Mouse (Mus musculus) liver, embryonic 14.5 days (tissue): ENCODE data around the gene Ets1.

Source experiments
- CTCF ChIP-seq: IDR thresholded peaks from 2 replicates; pipeline ENCODE4 v1.5.1; 2016; ENCODE audit warnings: antibody characterized with exemption, low read depth, control low read depth
- EP300 ChIP-seq: IDR thresholded peaks from 2 replicates; pipeline ENCODE4 v1.6.1; 2016; ENCODE audit warnings: antibody characterized with exemption, low read depth

DNA sequence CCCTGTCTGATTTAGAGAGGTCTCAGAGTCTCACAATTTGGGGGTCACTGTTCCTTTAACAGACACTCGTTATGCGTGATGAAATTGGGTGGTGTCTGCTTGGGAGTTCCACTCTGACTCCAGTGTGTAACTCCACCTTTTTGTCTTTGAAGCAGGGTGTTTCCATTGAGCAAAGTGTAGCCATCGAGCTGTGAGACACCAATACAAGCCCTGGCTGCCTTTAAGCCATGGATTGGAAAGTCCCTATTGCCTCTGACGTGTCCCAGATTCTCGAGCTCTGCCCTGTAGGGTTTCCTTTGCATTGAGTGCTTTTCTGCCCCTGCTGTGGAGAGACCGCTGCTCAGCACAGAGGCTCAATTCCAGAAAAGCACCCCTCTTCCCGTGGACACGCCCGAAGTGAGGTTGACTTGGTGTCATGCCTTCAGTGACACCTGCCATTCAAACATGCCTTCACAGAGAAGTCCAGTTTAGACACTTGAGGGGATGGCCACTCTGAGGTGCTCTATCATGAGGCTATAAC, 107.7 kb downstream of the Ets1 start:
- TF ChIP-seq CTCF (no peak), EP300 (no peak)
